Mouse (Mus musculus): Measurements from ENCODE around the gene 2210408I21Rik. TPM values are rescaled to one million over a fixed set of nuclear protein-coding genes. Genes with fewer than 3 reads are reported as not detected.
A peak's percentile ranks its signal among the peaks of the same experiment; 100 is the strongest.

2210408I21Rik gene
- polyA plus RNA-seq, 1 experiment from 2014 or later: 12.0 TPM

DNA sequence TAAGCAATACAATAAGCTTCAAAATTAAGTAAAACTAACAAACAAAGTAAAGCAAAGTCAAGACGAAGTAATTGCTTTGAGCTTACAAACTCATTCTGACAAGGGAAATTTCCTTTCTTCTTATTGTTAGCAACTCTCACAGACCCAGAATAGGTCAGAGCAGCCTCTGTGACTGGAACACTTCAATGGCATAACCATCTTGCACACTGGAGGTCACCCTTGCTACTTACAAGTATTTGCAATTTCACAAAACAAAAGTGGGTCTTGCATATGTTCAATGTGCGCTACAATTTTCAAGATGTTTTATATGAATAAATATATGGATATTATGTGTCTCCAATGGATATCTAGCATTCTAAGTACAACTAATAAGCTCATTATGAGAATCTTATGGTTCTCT, 265.4 kb downstream of the 2210408I21Rik start:
- ATAC-seq (ENCODE audit: low read depth) (no peak), DNase-seq (ENCODE audit: low spot score) (peak; percentile 27)
- Histone ChIP-seq H3K4me2 (ENCODE audit: low read depth, low read length) (no peak overlapping the region), H3K9me3 (ENCODE audit: control insufficient read depth, low read length) (no peaks in the 10 kb centered on the region), H3K36me3 (ENCODE audit: control insufficient read depth, insufficient read depth, low read length) (no peaks in the 10 kb centered on the region), H3K9ac (ENCODE audit: low read depth, low read length) (no peak overlapping the region), H3K27me3 (replicated peaks; ENCODE audit: control insufficient read depth, insufficient read depth, low read length) (no peaks in the 10 kb centered on the region), H3K4me3 (ENCODE audit: low read depth, low read length) (no peak overlapping the region), H3K27ac (replicated peaks; ENCODE audit: low read depth, low read length) (no peak overlapping the region), H3K4me1 (ENCODE audit: control insufficient read depth, insufficient read depth, low read length) (no peaks in the 10 kb centered on the region)
- 62% methylated on average over 2 of the region's 2 CpGs for WGBS

- Histone ChIP-seq H3K9me3 (ENCODE audit: control insufficient read depth, low read length) (no peaks in the 10 kb centered on the region), H3K27ac (replicated peaks; ENCODE audit: low read depth, low read length) (no peak overlapping the region), H3K4me1 (ENCODE audit: control insufficient read depth, insufficient read depth, low read length) (no peaks in the 10 kb centered on the region), H3K9ac (ENCODE audit: low read depth, low read length) (no peak overlapping the region), H3K36me3 (ENCODE audit: control insufficient read depth, insufficient read depth, low read length) (no peaks in the 10 kb centered on the region), H3K4me3 (ENCODE audit: low read depth, low read length) (no peak overlapping the region), H3K27me3 (replicated peaks; ENCODE audit: control insufficient read depth, insufficient read depth, low read length) (no peaks in the 10 kb centered on the region), H3K4me2 (ENCODE audit: low read depth, low read length) (no peak overlapping the region)
- DNase-seq (ENCODE audit: low spot score) (no peak), ATAC-seq (ENCODE audit: low read depth) (no peak)
- 76% methylated on average over 3 of the region's 3 CpGs for WGBS
Observed at GRCm38 (mm10) chr13:77408530-77408929, 273.2 kb downstream of the 2210408I21Rik start.

DNA sequence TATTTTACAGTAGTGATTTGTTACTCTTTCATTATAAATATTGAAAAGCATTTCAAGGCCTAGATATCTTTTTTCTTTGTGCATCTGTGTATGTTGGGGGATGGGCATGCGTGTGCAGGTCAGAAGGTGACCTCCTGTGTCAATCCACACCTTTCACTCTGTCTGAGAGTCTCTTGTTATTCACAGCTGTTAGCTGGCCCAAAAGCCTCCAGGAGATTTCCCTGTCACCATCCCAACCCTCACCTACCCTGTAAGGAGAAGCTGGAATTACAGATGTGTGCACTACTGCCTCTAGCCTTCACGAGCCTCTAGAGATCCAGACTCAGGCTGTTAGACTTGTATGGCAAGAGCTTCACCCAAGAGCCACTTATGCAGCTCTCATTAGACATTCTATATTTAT, 274.5 kb downstream of the 2210408I21Rik start:
- no peak for DNase-seq (ENCODE audit: low spot score)
- no peak for ATAC-seq (ENCODE audit: low read depth)

DNA sequence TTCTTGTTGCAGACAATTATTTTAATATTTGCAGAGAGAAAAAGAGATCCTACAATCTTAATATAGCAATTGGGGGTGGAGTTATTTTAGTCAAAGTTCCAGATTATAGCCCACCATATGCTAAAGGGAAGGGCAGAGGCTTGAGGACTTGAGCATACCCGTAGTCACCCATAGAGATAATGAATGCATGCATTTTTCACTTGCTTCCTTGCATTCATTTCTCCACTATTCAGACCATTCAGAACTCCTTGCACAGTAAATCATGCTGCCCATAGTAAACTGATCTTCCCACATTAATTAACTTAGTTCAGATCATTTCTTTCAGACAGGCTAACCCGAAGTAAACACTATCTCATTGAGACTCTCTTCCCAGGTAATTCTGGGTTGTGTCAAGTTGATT, 277.5 kb downstream of the 2210408I21Rik start:
- H3K36me3 ChIP-seq (ENCODE audit: control insufficient read depth, insufficient read depth, low read length): no peaks in the 10 kb centered on the region
- H3K27me3 ChIP-seq (replicated peaks; ENCODE audit: control insufficient read depth, insufficient read depth, low read length): no peaks in the 10 kb centered on the region
- 70% methylated on average over 2 of the region's 2 CpGs for WGBS
- DNase-seq (ENCODE audit: low spot score) (no peak), ATAC-seq (ENCODE audit: low read depth) (no peak)
- H3K27ac ChIP-seq (replicated peaks; ENCODE audit: low read depth, low read length): no peak overlapping the region
- no peak overlapping the region for H3K9ac ChIP-seq (ENCODE audit: low read depth, low read length)
- H3K9me3 ChIP-seq (ENCODE audit: control insufficient read depth, low read length): no peaks in the 10 kb centered on the region
- no peak overlapping the region for H3K4me3 ChIP-seq (ENCODE audit: low read depth, low read length)
- no peak overlapping the region for H3K4me2 ChIP-seq (ENCODE audit: low read depth, low read length)
- H3K4me1 ChIP-seq (ENCODE audit: control insufficient read depth, insufficient read depth, low read length): no peaks in the 10 kb centered on the region

More for the DNA sequence above, 274.5 kb downstream of the 2210408I21Rik start:
- Histone ChIP-seq H3K9me3 (ENCODE audit: control insufficient read depth, low read length) (no peaks in the 10 kb centered on the region), H3K27me3 (replicated peaks; ENCODE audit: control insufficient read depth, insufficient read depth, low read length) (no peaks in the 10 kb centered on the region), H3K36me3 (ENCODE audit: control insufficient read depth, insufficient read depth, low read length) (no peaks in the 10 kb centered on the region), H3K9ac (ENCODE audit: low read depth, low read length) (no peak overlapping the region), H3K4me1 (ENCODE audit: control insufficient read depth, insufficient read depth, low read length) (no peaks in the 10 kb centered on the region), H3K4me2 (ENCODE audit: low read depth, low read length) (no peak overlapping the region), H3K27ac (replicated peaks; ENCODE audit: low read depth, low read length) (no peak overlapping the region), H3K4me3 (ENCODE audit: low read depth, low read length) (no peak overlapping the region)
- 31% methylated on average over 2 of the region's 2 CpGs for WGBS

DNA sequence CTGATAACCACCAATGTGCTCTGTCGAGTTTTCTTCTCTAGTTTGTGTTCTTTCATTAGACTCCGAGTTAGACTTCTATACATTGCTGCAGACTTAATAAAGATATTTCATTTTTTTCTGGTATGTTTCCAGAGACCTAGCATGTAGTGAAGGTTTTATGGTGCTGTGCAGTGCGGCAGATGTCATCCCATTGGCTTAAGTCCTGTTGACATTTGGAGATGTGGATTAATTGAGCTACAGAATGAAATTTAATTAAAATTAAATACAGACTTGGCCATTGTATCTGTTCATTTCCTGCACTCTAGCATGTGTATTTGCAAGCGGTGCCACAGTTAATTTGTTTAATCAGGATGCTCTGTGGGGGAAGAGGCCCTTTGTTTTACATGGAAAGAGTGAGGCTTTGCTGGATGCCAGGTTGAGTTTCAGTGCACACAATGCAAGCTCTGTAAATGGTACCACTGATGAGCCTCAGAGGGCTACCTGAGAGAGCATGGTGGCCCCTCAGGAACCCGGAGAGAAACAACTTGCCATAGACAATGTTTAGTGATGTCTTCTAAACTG, 314.7 kb downstream of the 2210408I21Rik start:
- H3K27me3 ChIP-seq (replicated peaks; ENCODE audit: control insufficient read depth, insufficient read depth, low read length): no peaks in the 10 kb centered on the region
- no peak overlapping the region for H3K4me2 ChIP-seq (ENCODE audit: low read depth, low read length)
- H3K4me1 ChIP-seq (ENCODE audit: control insufficient read depth, insufficient read depth, low read length): no peaks in the 10 kb centered on the region
- 0 out of 2 replicates have a peak, but pooled peaks cover 4% of the 10 kb centered on the region for H3K9me3 ChIP-seq (ENCODE audit: control insufficient read depth, low read length)
- H3K9ac ChIP-seq (ENCODE audit: low read depth, low read length): no peak overlapping the region
- ATAC-seq (ENCODE audit: low read depth) (no peak), DNase-seq (ENCODE audit: low spot score) (peak; percentile 5)
- H3K27ac ChIP-seq (replicated peaks; ENCODE audit: low read depth, low read length): no peak overlapping the region
- no peak overlapping the region for H3K4me3 ChIP-seq (ENCODE audit: low read depth, low read length)
- no peaks in the 10 kb centered on the region for H3K36me3 ChIP-seq (ENCODE audit: control insufficient read depth, insufficient read depth, low read length)
- WGBS: 77% methylated on average over 5 of the region's 5 CpGs

GRCm38 (mm10) chr13:77470093-77470621, 334.8 kb downstream of the 2210408I21Rik start:
- no peak overlapping the region for H3K4me3 ChIP-seq (ENCODE audit: low read depth, low read length)
- no peaks in the 10 kb centered on the region for H3K4me1 ChIP-seq (ENCODE audit: control insufficient read depth, insufficient read depth, low read length)
- DNase-seq (ENCODE audit: low spot score) (no peak), ATAC-seq (ENCODE audit: low read depth) (no peak)
- no peaks in the 10 kb centered on the region for H3K27me3 ChIP-seq (replicated peaks; ENCODE audit: control insufficient read depth, insufficient read depth, low read length)
- H3K36me3 ChIP-seq (ENCODE audit: control insufficient read depth, insufficient read depth, low read length): no peaks in the 10 kb centered on the region
- WGBS: 88% methylated on average over 3 of the region's 3 CpGs
- H3K9ac ChIP-seq (ENCODE audit: low read depth, low read length): no peak overlapping the region
- H3K4me2 ChIP-seq (ENCODE audit: low read depth, low read length): no peak overlapping the region
- no peak overlapping the region for H3K27ac ChIP-seq (replicated peaks; ENCODE audit: low read depth, low read length)
- H3K9me3 ChIP-seq (ENCODE audit: control insufficient read depth, low read length): no peaks in the 10 kb centered on the region

- Histone ChIP-seq H3K27me3 (replicated peaks; ENCODE audit: control insufficient read depth, insufficient read depth, low read length) (no peaks in the 10 kb centered on the region), H3K9me3 (ENCODE audit: control insufficient read depth, low read length) (no peaks in the 10 kb centered on the region), H3K4me2 (ENCODE audit: low read depth, low read length) (no peak overlapping the region), H3K4me3 (ENCODE audit: low read depth, low read length) (no peak overlapping the region), H3K4me1 (ENCODE audit: control insufficient read depth, insufficient read depth, low read length) (no peaks in the 10 kb centered on the region), H3K27ac (replicated peaks; ENCODE audit: low read depth, low read length) (no peak overlapping the region), H3K9ac (ENCODE audit: low read depth, low read length) (no peak overlapping the region), H3K36me3 (ENCODE audit: control insufficient read depth, insufficient read depth, low read length) (no peaks in the 10 kb centered on the region)
- ATAC-seq (ENCODE audit: low read depth): no peak
- 74% methylated on average over 4 of the region's 4 CpGs for WGBS
- DNase-seq (ENCODE audit: low spot score): no peak
Observed at GRCm38 (mm10) chr13:77476420-77476819, 341.1 kb downstream of the 2210408I21Rik start.

- no peaks in the 10 kb centered on the region for H3K27me3 ChIP-seq (replicated peaks; ENCODE audit: control insufficient read depth, insufficient read depth, low read length)
- DNase-seq (ENCODE audit: low spot score) (no peak), ATAC-seq (ENCODE audit: low read depth) (no peak)
- 68% methylated on average over 6 of the region's 6 CpGs for WGBS
- no peak overlapping the region for H3K27ac ChIP-seq (replicated peaks; ENCODE audit: low read depth, low read length)
- H3K4me3 ChIP-seq (ENCODE audit: low read depth, low read length): no peak overlapping the region
- H3K4me2 ChIP-seq (ENCODE audit: low read depth, low read length): no peak overlapping the region
- H3K9ac ChIP-seq (ENCODE audit: low read depth, low read length): no peak overlapping the region
- H3K4me1 ChIP-seq (ENCODE audit: control insufficient read depth, insufficient read depth, low read length): no peaks in the 10 kb centered on the region
- H3K9me3 ChIP-seq (ENCODE audit: control insufficient read depth, low read length): no peaks in the 10 kb centered on the region
- H3K36me3 ChIP-seq (ENCODE audit: control insufficient read depth, insufficient read depth, low read length): no peaks in the 10 kb centered on the region
Observed at GRCm38 (mm10) chr13:77478425-77479119, 343.2 kb downstream of the 2210408I21Rik start.
